Mouse (Mus musculus) thymus, adult 2 months (tissue): ENCODE results near the gene Tradd. TPM values are rescaled to one million over a fixed set of nuclear protein-coding genes. Genes with fewer than 3 reads are reported as not detected.
"Not testable (repeated sequence)": the region's sequence is repeated elsewhere in the genome, so short reads cannot be mapped to it uniquely, and the experiment has no call there.

Experiments used
- DNase-seq: peaks from one replicate; pipeline ENCODE4 v3.0.0; 2021
- H3K27ac ChIP-seq: fragments of 200-500 bp; 2 replicates; pipeline ENCODE4 v1.5.1; 2012; ENCODE audit warnings: low read length, control low read depth; ENCODE audit not compliant: control insufficient read depth, insufficient read depth
- H3K27me3 ChIP-seq: fragments of 200-500 bp; 2 replicates; pipeline ENCODE4 v1.6.1; 2012; ENCODE audit warnings: mild to moderate bottlenecking, low read length, moderate library complexity, mixed read lengths; ENCODE audit not compliant: control insufficient read depth, insufficient read depth
- H3K36me3 ChIP-seq: fragments of 200-500 bp; 2 replicates; pipeline ENCODE4 v1.6.1; 2012; ENCODE audit warnings: mild to moderate bottlenecking, low read length, moderate library complexity; ENCODE audit not compliant: control insufficient read depth, insufficient read depth
- H3K4me1 ChIP-seq: fragments of 200-500 bp; replicated peaks from 2 replicates; pipeline ENCODE4 v1.6.1; 2012; ENCODE audit warnings: low read length; ENCODE audit not compliant: control insufficient read depth, insufficient read depth
- H3K4me3 ChIP-seq: fragments of 200-500 bp; 2 replicates; pipeline ENCODE4 v1.5.1; 2012; ENCODE audit warnings: mild to moderate bottlenecking, low read length, control low read depth, moderate library complexity; ENCODE audit not compliant: control insufficient read depth, insufficient read depth
- CTCF ChIP-seq: fragments of 200-500 bp; IDR thresholded peaks from 2 replicates; pipeline ENCODE4 v1.5.1; 2012; ENCODE audit warnings: mild to moderate bottlenecking, control low read depth, low read length, moderate library complexity, borderline replicate concordance; ENCODE audit not compliant: control insufficient read depth, poor library complexity, insufficient read depth; ENCODE audit errors: extremely low read depth
- POLR2A ChIP-seq: fragments of 200-500 bp; IDR thresholded peaks from 2 replicates; pipeline ENCODE4 v1.6.1; 2012; ENCODE audit warnings: mild to moderate bottlenecking, low read length, control low read depth, moderate library complexity; ENCODE audit not compliant: control insufficient read depth, poor library complexity, insufficient read depth; ENCODE audit errors: extremely low read depth
- WGBS: fragments of 180-500 bp; shearing (Covaris S2); methylation state at CpG from one replicate; pipeline ENCODE4 v1.1.7; 2018; 5-methylcytosine and 5-hydroxymethylcytosine counted together
- polyA plus RNA-seq: library from polyadenylated mRNA; depleted of rRNA; stranded (reverse); fragments of >200 nt; gene quantifications from 2 replicates; pipeline ENCODE4 v1.2.3, GENCODE M21; 2012

Tradd gene
- polyA plus RNA-seq, 1 experiment: 40.4 TPM

GRCm38 (mm10) chr8:105237442-105238142 lies 26.8 kb downstream of the Tradd start:
- Histone ChIP-seq H3K36me3 (peaks cover 47% of the 10 kb centered on the region), H3K4me1 (no peaks in the 10 kb centered on the region), H3K4me3 (no peak overlapping the region), H3K27ac (no peak overlapping the region), H3K27me3 (no peaks in the 10 kb centered on the region)
- TF ChIP-seq POLR2A (no peak), CTCF (no peak)
- 90% methylated on average over 14 of the region's 14 CpGs for WGBS
- DNase-seq: no peak

GRCm38 (mm10) chr8:105235206-105235605 lies 29.2 kb downstream of the Tradd start:
- H3K36me3 ChIP-seq: peaks cover 31% of the 10 kb centered on the region
- no peak overlapping the region for H3K4me3 ChIP-seq

GRCm38 (mm10) chr8:105233126-105233935 lies 31.1 kb downstream of the Tradd start:
- WGBS: 87% methylated on average over 1 of the region's 1 CpGs
- Histone ChIP-seq H3K27me3 (no peaks in the 10 kb centered on the region), H3K4me3 (no peak overlapping the region), H3K4me1 (peaks cover 4% of the 10 kb centered on the region), H3K27ac (no peak overlapping the region), H3K36me3 (peaks cover 12% of the 10 kb centered on the region)
- TF ChIP-seq POLR2A: no peak
- no peak for TF ChIP-seq CTCF
- DNase-seq: no peak

More at GRCm38 (mm10) chr8:105235206-105235605, 29.2 kb downstream of the Tradd start:
- WGBS: 83% methylated on average over 1 of the region's 1 CpGs
- Histone ChIP-seq H3K27ac (no peak overlapping the region), H3K4me1 (peaks cover 4% of the 10 kb centered on the region), H3K27me3 (no peaks in the 10 kb centered on the region)
- TF ChIP-seq CTCF (no peak), POLR2A (no peak)
- DNase-seq: no peak

GRCm38 (mm10) chr8:105232321-105232693 lies 32.1 kb downstream of the Tradd start:
- H3K27me3 ChIP-seq, DNase-seq, H3K27ac ChIP-seq, H3K4me1 ChIP-seq, H3K4me3 ChIP-seq: not testable (repeated sequence)
- 97% methylated on average over 4 of the region's 4 CpGs for WGBS
- peaks cover 12% of the 10 kb centered on the region for H3K36me3 ChIP-seq

- peaks cover 12% of the 10 kb centered on the region for H3K36me3 ChIP-seq
- TF ChIP-seq POLR2A: no peak
- no peak for TF ChIP-seq CTCF
- WGBS: 68% methylated on average over 12 of the region's 12 CpGs
- no peak overlapping the region for H3K4me3 ChIP-seq
- H3K27me3 ChIP-seq: no peaks in the 10 kb centered on the region
- DNase-seq: no peak
- no peak overlapping the region for H3K27ac ChIP-seq
- H3K4me1 ChIP-seq: peaks cover 4% of the 10 kb centered on the region
Measured at GRCm38 (mm10) chr8:105231503-105232320, 32.7 kb downstream of the Tradd start.

- H3K4me3 ChIP-seq: no peak overlapping the region
- no peak for TF ChIP-seq POLR2A
- H3K36me3 ChIP-seq: no peaks in the 10 kb centered on the region
- no peak overlapping the region for H3K27ac ChIP-seq
- WGBS: 21% methylated on average over 6 of the region's 6 CpGs
- peaks cover 6% of the 10 kb centered on the region for H3K4me1 ChIP-seq
- no peaks in the 10 kb centered on the region for H3K27me3 ChIP-seq
- no peak for DNase-seq
Measured at GRCm38 (mm10) chr8:105225917-105226316, 38.5 kb downstream of the Tradd start.

- DNase-seq: no peak
- peak overlapping the region; percentile 60 for H3K4me3 ChIP-seq
- WGBS: under 1% methylated on average over 27 of the region's 27 CpGs
- TF ChIP-seq POLR2A (no peak), CTCF (0 out of 2 replicates have a peak, but pooled peaks have one; percentile 8)
- no peaks in the 10 kb centered on the region for H3K27me3 ChIP-seq
- no peaks in the 10 kb centered on the region for H3K36me3 ChIP-seq
- H3K27ac ChIP-seq: no peak overlapping the region
- peaks cover 6% of the 10 kb centered on the region for H3K4me1 ChIP-seq
Measured at GRCm38 (mm10) chr8:105225272-105225593, 39.2 kb downstream of the Tradd start.
